Mouse (Mus musculus): Measurements from ENCODE around the gene Zfp108.
A peak's percentile ranks its signal among the peaks of the same experiment; 100 is the strongest.
"Not testable (repeated sequence)": the region's sequence is repeated elsewhere in the genome, so short reads cannot be mapped to it uniquely, and the experiment has no call there.

Zfp108 gene

DNA sequence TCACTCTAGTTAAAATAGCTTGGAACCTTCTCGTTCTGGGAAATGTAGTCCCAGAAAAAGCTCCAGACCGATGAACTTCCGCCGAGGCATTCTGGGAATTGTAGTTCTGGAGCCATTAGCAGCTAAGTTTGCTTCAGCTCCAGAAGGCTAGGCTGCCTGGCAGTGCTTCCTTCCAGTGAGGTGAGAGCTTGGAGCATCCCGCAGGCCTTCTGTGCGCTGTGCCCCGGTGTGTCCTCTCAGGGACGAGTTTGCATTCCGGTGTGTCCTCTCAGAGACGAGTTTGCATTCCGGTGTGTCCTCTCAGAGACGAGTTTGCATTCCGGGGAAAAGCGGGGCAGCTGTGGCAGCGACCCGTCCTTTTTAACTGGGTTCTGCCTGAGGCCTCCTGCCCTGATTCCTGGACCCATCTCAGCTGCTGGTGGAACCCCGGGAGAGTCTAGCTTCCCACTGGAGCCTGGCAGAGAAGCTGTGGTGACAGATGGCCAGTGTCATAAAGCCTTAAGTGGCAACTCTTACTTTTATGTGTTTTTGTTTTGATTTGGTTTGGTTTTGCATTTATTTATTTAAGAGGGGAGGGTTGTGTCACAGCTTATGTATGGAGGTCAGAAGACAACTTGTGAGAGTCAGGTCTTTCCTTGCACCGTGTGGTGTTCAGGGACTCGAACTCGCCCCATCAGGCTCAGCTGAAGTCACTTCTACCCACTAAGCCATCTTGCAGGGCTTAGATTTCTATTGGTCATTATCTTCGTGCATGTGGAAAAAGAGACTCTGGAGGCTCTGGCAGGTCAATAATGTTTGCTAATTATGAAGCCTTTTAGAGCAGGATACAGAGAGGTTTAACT lies at the start of gene Zfp108:
Zfp108 (plus strand) TSS at position 162 of the 842 bp plus-strand sequence.
- DNase-seq (ENCODE audit: low spot score in 2 of 2): peak; percentile 80 to 85

- DNase-seq (ENCODE audit: low spot score in 2 of 2): peak; percentile 49 to 68
Measured at GRCm38 (mm10) chr7:24207488-24208261, 46.9 kb upstream of the Zfp108 start.

- no peak for DNase-seq (ENCODE audit: low spot score in 2 of 2)
Measured at GRCm38 (mm10) chr7:24208282-24208886, 46.2 kb upstream of the Zfp108 start.

- no peak for DNase-seq (ENCODE audit: low spot score in 2 of 2)
Measured at GRCm38 (mm10) chr7:24210296-24210695, 44.3 kb upstream of the Zfp108 start.

- no peak for DNase-seq (ENCODE audit: low spot score in 2 of 2)
Measured at GRCm38 (mm10) chr7:24211343-24211742, 43.3 kb upstream of the Zfp108 start, which contains the start of gene Zfp111. Gene Zfp111, minus strand, starts transcription at chr7:24211443.

DNA sequence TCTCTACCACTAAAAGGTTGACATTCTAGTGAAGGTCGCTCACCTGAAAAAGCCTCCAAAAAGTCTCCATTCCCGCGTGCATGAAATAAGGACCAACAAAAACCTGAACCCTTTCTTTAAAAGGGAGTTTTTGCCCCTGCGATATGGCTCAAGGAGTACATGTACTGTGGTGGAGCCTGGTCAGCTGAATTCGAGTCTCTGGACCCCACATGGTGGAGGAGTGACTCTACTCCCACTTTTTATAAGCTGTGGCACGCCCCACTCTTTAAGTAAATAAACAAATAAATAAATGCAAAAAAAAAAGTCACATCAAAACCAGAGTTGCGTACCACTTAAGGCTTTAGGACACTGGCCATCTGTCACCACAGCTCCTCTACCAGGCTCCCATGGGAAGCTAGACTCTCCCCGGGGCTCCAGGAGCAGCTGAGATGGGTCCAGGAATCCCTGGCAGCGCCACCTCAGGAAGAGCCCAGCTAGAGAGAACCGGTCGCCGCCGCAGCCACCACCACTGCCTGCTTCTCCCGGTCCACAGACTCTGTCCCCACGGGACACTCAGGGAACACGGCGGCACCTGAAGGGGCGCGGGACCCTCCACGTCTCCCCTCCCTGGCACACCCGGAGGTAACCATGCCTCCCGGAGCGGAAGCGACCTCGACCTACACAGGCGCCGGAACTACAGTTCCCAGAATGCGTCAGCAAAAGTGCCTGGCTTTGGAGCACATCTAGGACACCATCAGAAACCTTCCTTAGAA lies 17.4 kb upstream of the Zfp108 start, which contains the start of gene Zfp109:
Zfp109 (minus strand) TSS at position 521 of the 752 bp plus-strand sequence.
- peak; percentile 56 to 59 for DNase-seq (ENCODE audit: low spot score in 2 of 2)

GRCm38 (mm10) chr7:24253779-24254615 lies 597 bp upstream of the Zfp108 start:
- peak in 1 of 2 experiments; percentile 1 for DNase-seq (ENCODE audit: low spot score in 2 of 2)

DNA sequence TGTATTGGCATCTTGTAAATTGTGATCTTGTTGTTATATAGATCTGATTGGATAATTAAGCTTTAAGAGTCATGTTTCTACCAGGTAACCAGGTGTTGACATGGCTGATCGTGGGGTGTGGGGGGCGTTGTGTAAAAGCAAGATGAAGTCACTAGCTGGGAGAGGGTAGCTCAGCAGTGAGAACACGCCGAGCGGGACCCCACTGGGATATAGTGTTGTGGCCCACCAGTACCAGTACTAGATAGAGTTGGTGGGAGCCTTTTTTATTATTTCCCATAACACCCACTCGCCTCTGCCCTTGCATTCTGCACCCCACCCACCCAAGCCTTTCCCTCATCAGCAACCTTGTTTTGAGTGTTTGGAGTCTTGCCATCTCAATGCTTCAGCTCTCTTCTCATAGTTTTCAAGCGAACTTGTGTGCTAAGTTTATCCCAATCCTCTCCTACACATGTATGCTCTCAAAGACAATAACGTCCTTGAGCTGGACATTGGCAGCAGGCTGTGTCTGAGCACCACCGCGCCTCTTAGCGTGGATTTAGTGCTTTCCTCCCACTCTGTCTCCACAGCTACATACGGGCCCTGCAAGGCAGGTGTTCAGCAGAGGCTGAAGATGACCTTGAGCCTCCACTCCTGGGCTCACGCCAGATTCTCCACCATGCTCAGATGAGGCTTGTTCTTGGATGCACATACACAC lies 4.9 kb downstream of the Zfp108 start:
- no peak for DNase-seq (ENCODE audit: low spot score in 2 of 2)

DNA sequence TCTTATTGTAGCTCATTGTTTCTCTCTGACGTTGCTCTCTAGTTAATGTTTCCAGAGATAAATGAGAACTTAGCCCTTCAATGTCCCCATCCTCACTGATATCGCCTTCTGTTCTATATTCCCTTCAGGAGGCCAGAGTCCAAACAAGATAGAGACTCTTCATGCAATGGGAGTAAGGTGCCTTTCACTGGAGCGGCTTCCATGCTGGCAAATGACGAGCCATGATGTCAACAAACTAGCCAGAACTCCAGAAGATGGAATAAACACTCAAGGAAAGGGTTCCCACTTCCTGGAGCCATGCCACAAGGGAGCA lies 5.4 kb downstream of the Zfp108 start:
- no peak for DNase-seq (ENCODE audit: low spot score in 2 of 2)

GRCm38 (mm10) chr7:24268176-24269155 lies 13.9 kb downstream of the Zfp108 start:
- no peak for DNase-seq (ENCODE audit: low spot score in 2 of 2)

DNA sequence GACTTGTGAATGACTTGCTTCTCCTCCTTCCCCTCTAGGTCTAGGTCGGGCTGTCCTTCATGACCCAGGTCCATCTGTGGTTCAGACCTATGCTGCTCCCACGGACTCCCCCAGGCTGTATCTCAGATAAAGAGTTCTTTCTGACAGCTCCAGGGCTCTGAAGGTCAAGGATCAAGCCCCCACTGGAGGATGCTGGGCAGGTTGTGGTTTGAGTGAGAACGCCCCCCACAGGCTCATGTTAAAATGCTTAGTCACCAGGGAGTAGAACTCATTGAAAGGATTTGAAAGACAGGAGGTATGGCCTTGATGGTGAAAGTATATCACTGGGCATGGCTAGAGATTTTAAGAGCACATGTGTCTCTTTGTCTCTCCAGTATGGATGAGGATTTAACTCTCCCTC lies 14.7 kb downstream of the Zfp108 start:
- DNase-seq (ENCODE audit: low spot score in 2 of 2): no peak

DNA sequence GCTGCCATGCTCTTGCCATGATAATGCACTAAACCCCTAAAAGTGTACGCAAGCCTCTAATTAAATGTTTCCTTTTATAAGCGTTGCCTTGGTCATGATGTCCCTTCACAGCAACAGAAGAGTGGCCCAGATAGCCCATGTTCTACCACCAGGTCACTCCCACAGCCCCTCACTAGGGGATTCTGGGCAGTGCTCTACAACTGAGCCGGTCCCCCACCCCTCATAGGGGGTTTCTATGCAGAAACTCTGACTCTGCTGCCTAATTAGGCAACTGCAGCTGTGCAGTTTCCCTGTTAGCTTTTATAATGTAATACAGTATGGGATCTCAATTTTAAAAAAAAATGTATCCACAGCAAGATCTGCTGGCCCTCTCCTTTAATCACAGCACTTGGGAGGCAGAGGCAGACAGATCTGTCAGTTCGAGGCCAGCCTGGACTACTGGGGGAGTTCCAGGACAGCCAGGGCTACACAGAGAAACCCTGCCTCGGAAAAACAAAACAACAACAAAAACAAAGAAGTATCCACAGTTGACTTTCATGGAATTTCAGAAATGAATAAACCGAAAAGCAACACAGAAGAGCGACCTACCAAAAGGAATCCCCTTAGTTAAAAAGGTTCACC lies 15.2 kb downstream of the Zfp108 start:
- DNase-seq (ENCODE audit: low spot score in 2 of 2): no peak

DNA sequence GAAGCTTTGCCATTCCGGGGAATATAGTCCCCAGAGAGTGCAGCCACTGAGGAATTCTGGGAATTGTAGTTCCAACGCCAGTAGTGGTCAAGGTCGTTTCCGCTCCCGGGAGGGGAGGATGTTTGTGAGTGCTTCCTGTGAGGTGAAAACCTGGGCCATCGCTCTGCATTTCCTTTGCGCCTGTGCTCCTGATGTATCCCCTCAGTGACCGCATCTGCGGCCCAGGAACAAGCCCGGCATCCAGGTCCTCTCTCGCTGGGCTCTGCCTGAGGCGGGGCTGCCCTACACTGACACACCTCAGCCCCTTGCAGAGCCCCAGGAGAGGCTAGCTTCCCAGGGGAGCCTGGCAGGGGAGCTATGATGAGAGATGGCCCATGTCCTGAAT lies 15.7 kb downstream of the Zfp108 start, which contains the start of gene Zfp93:
Zfp93 (plus strand) TSS at position 133 of the 385 bp plus-strand sequence.
- DNase-seq (ENCODE audit: low spot score in 2 of 2): peak; percentile 64 to 73

- DNase-seq (ENCODE audit: low spot score in 2 of 2): no peak
Measured at GRCm38 (mm10) chr7:24271191-24271590, 16.6 kb downstream of the Zfp108 start.

GRCm38 (mm10) chr7:24274456-24274855 lies 19.9 kb downstream of the Zfp108 start:
- no peak for DNase-seq (ENCODE audit: low spot score in 2 of 2)

- not testable (repeated sequence) for DNase-seq (ENCODE audit: low spot score in 2 of 2)
Measured at GRCm38 (mm10) chr7:24278771-24279170, 24.2 kb downstream of the Zfp108 start.

GRCm38 (mm10) chr7:24280031-24280857 lies 25.6 kb downstream of the Zfp108 start:
- no peak for DNase-seq (ENCODE audit: low spot score in 2 of 2)

DNA sequence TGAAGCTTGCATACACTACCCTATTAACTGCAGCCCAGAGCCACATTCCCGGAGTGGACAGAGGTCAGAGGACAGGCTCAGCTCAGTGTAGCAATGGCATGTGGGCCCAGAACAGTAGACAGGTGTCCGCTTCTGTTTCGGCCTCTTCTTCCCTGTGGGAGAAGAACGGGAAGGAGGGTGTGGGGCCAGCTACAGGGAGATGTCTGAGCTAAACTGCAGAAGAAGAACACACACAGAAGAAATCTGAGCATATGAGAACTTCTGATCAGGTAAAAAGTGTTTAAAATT lies 26.2 kb downstream of the Zfp108 start:
- no peak for DNase-seq (ENCODE audit: low spot score in 2 of 2)

All from urinary bladder, postnatal 36 days (tissue).